Mouse (Mus musculus) right cerebral cortex, postnatal 25 days (tissue): ENCODE results near the gene Eml4.

Experiments used
- DNase-seq: peaks from one replicate; pipeline ENCODE4 v3.0.0; 2022

Gene Eml4

GRCm38 (mm10) chr17:83384981-83385380 is 34.2 kb downstream of the Eml4 start:
- no peak for DNase-seq

- no peak for DNase-seq
These were observed 36.4 kb downstream of the Eml4 start for GRCm38 (mm10) chr17:83387161-83387560.

- no peak for DNase-seq
These were observed 43.3 kb downstream of the Eml4 start for GRCm38 (mm10) chr17:83394013-83394412.

- DNase-seq, result no peak
These were observed 46.9 kb downstream of the Eml4 start for GRCm38 (mm10) chr17:83397571-83398100.

- no peak for DNase-seq
These were observed 48.0 kb downstream of the Eml4 start for GRCm38 (mm10) chr17:83398756-83399155.

- DNase-seq, result no peak
These were observed 79.9 kb downstream of the Eml4 start for GRCm38 (mm10) chr17:83430607-83431006.

GRCm38 (mm10) chr17:83443406-83443805 is 92.7 kb downstream of the Eml4 start:
- no peak for DNase-seq

- no peak for DNase-seq
These were observed 98.9 kb downstream of the Eml4 start for GRCm38 (mm10) chr17:83449583-83449982.

- no peak for DNase-seq
These were observed 100.6 kb downstream of the Eml4 start for GRCm38 (mm10) chr17:83451367-83451766.

- no peak for DNase-seq
These were observed 101.1 kb downstream of the Eml4 start for GRCm38 (mm10) chr17:83451796-83452195.

GRCm38 (mm10) chr17:83452451-83452850 is 101.7 kb downstream of the Eml4 start:
- DNase-seq, result no peak

GRCm38 (mm10) chr17:83453587-83453986 is 102.9 kb downstream of the Eml4 start:
- DNase-seq, result no peak

- DNase-seq, result no peak
These were observed 106.5 kb downstream of the Eml4 start for GRCm38 (mm10) chr17:83457271-83457670.

GRCm38 (mm10) chr17:83465969-83466368 is 115.2 kb downstream of the Eml4 start:
- no peak for DNase-seq

GRCm38 (mm10) chr17:83466697-83467251 is 116.0 kb downstream of the Eml4 start:
- DNase-seq, result no peak

GRCm38 (mm10) chr17:83469586-83469985 is 118.9 kb downstream of the Eml4 start:
- DNase-seq, result no peak

- no peak for DNase-seq
These were observed 126.4 kb downstream of the Eml4 start for GRCm38 (mm10) chr17:83477089-83477488.

GRCm38 (mm10) chr17:83481551-83481950 is 130.8 kb downstream of the Eml4 start:
- DNase-seq, result no peak

GRCm38 (mm10) chr17:83482817-83483536 is 132.2 kb downstream of the Eml4 start:
- no peak for DNase-seq

GRCm38 (mm10) chr17:83483784-83484183 is 133.1 kb downstream of the Eml4 start:
- DNase-seq, result no peak

- DNase-seq, result no peak
These were observed 137.0 kb downstream of the Eml4 start for GRCm38 (mm10) chr17:83487762-83488161.

- no peak for DNase-seq
These were observed 148.2 kb downstream of the Eml4 start for GRCm38 (mm10) chr17:83498889-83499288.

GRCm38 (mm10) chr17:83499692-83500091 is 149.0 kb downstream of the Eml4 start:
- no peak for DNase-seq

- DNase-seq, result no peak
These were observed 153.0 kb downstream of the Eml4 start for GRCm38 (mm10) chr17:83503693-83504092.

- no peak for DNase-seq
These were observed 161.4 kb downstream of the Eml4 start for GRCm38 (mm10) chr17:83512130-83512529.
